Mouse (Mus musculus) brain, embryonic 14.5 days (tissue): ENCODE results near the gene Cmtr1. TPM values are rescaled to one million over a fixed set of nuclear protein-coding genes. Genes with fewer than 3 reads are reported as not detected.
"Not testable (repeated sequence)": the region's sequence is repeated elsewhere in the genome, so short reads cannot be mapped to it uniquely, and the experiment has no call there.

ENCODE experiments used
- DNase-seq: peaks from one replicate; pipeline ENCODE4 v3.0.0-alpha.2; 2011; ENCODE audit warnings: low read depth
- CTCF ChIP-seq: fragments of 200-500 bp; IDR thresholded peaks from 2 replicates; pipeline ENCODE4 v1.5.1; 2012; ENCODE audit warnings: inconsistent platforms, mild to moderate bottlenecking, moderate library complexity, borderline replicate concordance; ENCODE audit not compliant: insufficient read depth, insufficient read length; ENCODE audit errors: extremely low read depth
- POLR2A ChIP-seq: fragments of 200-500 bp; IDR thresholded peaks from 2 replicates; pipeline ENCODE4 v1.6.1; 2012; ENCODE audit warnings: mild to moderate bottlenecking, inconsistent platforms, borderline replicate concordance; ENCODE audit not compliant: poor library complexity, insufficient read depth, insufficient read length, severe bottlenecking; ENCODE audit errors: extremely low read depth
- polyA plus RNA-seq: library from polyadenylated mRNA; depleted of rRNA; stranded (reverse); fragments of >200 nt; gene quantifications from 2 replicates; pipeline ENCODE4 v1.2.3, GENCODE M21; 2012; rRNA removed

The Cmtr1 gene
- 57.2 and 59.1 TPM in 2 replicates for polyA plus RNA-seq

DNA sequence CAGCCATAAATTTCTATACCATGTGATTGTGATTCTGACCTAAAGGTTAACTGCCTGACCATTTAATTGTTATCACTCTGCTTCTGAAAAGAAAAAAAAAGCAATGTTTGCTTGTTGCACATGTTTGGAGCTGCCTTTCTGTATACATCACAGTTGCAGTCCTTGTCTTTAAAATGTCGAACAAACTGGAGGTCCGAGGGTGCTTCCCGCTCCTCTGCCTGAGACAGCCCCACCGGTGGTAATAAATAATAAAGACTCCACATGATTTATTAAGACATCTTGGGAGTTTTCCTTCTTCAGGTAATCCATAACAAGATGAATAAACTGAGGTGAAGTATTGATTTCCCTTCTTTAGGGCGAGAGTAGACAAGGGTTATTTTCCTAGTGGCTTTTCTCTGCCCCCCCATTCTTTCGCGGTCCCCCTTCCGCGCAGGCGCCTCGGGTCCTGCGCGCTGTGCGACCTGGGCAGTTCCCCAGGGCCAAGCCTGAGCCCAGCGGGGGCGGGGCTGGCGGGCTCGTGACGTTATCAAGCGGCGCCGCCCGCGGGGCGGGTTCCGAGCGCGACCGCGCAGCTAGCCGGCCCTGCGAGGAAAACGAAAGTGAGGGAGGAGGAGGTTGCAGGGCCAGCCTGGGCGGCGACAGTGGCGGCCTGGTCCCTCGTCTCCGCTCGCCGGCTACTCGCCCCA lies at the start of gene Cmtr1:
TSS of gene Cmtr1 (plus strand) at position 520 of the 686 bp plus-strand sequence.
- peak; percentile 96 for DNase-seq
- peak; percentile 83 for TF ChIP-seq POLR2A
- no peak for TF ChIP-seq CTCF

DNA sequence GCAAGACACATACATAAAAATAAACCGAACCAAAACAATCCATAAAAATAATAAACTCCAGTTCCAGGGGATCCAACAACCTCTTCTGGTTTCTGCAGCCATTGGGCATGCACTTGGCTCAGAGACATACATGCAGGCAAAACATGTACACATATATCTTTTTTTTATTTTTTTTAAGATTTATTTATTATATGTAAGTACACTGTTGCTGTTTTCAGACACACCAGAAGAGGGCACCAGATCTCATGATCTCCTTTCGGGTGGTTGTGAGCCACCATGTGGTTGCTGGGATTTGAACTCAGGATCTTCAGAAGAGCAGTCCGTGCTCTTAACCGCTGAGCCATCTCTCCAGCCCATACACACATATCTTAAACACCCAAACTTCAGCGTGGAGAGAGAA lies 46.9 kb upstream of the Cmtr1 start:
- not testable (repeated sequence) for DNase-seq

DNA sequence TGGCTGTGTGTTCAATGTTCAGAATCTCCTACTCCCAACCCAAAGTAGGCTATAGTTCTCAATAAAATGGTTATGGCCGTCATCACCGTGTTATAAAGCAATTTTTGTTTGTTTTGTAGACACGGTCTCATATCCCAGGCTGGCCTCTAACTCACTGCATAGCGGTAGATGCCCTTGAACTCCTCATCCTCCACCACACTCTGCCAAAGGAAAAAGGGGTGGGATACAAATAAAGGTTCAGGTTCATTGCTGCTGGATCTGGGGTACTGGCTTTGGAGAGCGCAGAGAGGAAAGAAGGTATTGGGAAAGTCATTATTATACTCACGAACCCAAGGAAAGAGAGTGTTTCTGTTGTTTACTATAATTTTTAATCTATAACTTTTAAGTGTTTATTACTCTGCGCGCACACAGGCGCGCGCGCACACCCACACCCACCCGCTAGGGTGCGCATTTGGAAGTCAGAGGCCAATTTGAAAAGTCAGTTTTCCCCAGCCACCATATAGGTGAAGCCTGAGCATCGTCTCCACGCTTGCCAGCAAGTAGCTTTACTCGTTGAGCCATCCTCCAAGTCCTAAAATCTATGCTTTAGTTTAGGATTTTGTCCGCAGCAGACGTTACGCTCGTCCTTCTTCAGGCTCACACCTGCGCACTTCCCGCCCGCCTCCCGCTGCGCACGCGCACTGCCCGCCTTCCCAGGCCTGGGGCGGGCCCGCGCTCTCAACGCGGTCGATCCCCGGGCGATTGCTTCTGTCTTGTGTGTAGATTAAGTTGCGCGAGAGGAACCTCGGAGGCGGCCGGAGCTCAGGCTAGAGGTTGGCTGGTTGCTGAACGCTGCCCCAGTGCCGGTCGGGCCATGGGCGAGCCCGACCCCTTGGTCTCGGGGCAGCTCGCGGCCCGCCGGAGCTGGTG lies 46.0 kb upstream of the Cmtr1 start, which contains the start of the genes Rnf8 and Gm28043:
TSS of gene Rnf8 (plus strand) at position 676 of the 909 bp plus-strand sequence.
TSS of gene Gm28043 (plus strand) at position 762 of the 909 bp plus-strand sequence.
- TF ChIP-seq POLR2A (peak; percentile 71; the same call in 1 of the 2 replicates), CTCF (peak; percentile 69; the same call in 1 of the 2 replicates)
- peak; percentile 98 for DNase-seq

DNA sequence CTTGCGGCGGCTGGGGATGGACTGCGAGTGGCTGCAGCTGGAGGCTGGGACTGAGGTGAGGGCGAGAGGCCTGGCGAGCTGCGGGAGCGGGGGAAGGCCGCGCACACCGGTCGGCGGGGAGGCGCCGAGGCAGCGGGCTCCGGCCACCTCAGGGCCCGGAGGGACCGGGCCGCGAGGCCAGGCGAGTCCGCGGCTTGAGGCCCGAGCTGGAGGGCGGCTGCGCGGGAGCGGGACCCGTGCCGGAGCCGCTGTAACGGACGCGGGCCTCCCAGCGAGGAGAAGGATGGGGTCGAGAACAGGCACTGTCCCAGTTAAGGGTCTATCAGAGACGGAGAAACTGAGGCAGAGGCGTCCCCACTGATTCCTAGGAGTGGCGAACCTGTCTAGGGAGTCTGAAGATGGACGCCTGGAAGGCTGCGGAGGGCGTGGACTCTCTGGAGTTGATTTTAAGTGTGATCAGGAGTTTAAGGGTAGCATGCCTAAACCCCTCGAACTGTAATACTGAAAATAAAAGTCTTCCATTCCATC lies 45.3 kb upstream of the Cmtr1 start:
- TF ChIP-seq CTCF (no peak), POLR2A (no peak)
- DNase-seq: peak; percentile 29

DNA sequence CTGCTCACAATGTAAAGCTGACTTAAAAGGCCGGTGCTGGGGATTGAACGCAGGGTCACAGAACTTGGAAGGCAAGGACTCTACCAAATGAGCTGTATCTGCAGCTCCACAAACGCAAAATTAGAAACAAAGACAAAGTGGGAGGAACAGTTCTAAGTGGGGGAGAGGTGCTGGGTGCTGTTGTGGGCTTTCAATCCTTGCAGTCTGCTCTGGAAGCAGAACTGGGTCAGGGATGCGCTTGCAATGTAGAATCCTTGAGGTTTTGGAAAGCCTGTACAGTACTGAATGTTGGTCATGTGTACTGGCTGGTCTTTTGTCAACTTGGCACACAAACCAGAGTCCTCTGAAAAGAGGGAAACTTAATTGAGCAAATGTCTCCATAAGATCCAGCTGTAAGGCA lies 44.8 kb upstream of the Cmtr1 start:
- DNase-seq: peak; percentile 66
- TF ChIP-seq CTCF (no peak), POLR2A (no peak)

DNA sequence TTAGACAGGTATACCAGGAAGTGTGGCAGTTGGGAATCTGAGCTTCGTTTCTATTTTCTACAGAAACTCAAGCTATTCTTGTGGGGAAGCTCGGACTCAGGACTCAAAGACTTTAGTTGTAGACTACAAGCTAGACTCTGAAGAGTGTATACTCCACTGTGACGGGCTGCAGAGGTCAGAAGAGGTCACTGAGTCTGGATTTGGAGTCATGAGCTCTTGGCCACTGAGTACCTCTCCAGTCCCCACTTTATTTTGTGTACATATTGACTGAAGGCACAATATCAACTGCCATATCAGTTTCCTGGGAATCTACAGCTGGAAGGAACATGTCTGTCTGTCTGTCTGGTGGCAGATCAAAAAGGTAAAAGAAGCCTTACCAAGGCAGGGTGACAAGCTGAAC lies 41.2 kb upstream of the Cmtr1 start:
- DNase-seq: no peak
- TF ChIP-seq CTCF: no peak
- TF ChIP-seq POLR2A: no peak

DNA sequence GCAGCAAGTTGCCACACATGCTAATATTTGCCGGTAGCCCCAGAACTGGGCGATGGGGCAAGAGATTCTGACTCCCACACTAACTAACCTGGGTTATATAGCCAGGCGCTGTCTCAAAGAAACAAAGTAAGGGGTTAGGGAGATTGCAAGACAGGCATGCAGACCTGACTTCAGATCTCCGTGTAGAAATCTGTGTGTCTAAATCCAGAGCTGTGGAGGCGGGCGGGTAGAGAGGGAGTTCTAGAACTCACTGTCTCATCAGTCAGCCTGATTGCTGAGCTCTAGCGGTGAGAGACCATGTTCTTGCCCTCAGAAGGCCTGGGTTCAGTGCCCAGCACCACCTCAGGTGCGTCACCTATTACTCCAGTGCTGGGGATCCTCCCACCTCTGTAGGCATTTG lies 36.9 kb upstream of the Cmtr1 start:
- TF ChIP-seq CTCF (no peak), POLR2A (no peak)
- DNase-seq: no peak

DNA sequence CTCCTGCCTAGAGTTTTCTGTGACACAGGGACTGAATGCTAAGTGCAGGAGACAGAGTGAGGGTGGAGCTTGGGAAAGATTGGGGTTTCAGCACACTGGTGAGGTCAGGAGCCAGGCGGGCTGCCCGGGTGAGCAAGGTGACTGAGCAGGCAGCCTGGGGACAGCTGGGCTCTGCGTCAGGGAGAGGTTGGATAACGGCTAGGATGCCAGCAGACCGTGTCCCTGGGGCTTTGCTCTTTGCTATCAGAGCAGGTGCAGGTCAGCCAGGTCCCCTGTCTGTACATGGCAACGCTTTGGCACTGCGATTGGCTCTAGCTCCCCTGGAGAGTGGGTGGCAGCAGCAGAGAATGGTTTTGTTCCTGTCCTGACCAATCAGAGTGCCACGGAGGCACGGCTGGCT lies 33.1 kb upstream of the Cmtr1 start:
- no peak for TF ChIP-seq CTCF
- no peak for TF ChIP-seq POLR2A
- no peak for DNase-seq

DNA sequence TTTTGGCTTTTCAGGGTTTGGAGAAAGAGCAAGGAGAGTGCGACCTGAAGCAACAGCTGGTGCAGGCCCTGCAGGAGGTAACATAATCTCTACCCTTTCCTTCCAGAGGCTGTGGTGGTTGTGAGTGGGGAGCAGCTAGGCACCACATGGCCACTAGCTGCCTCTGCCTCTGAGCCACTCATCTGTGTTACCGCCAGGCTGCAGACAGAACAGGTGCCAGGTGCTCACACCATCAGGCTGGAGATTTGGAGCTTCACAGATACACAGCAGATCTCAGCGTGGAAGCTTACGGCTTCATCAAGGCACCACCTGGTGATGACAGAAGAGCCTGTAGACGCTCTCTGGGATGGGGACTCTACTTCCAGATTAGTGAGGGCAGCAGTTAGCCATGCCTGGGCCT lies 31.4 kb upstream of the Cmtr1 start:
- TF ChIP-seq CTCF (no peak), POLR2A (no peak)
- DNase-seq: no peak

DNA sequence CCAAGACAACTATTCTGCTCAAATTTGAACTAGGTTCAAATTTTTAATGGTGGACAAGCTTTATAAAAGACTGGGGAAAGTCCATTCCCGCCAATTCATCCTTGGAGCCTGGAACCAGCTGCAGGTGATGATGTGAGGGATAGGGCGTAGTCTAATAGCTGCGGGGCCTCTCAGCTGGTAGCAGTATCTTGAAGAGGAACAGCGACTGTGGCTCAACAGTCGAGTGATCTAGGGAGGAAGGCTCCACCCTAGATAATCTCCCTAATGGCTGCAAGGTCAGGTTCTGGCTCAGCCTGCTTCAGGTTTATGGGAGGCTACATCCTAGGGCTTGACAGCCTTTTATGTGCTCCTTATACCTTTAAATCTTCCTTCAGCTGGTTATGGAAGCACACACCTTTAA lies 30.8 kb upstream of the Cmtr1 start:
- TF ChIP-seq CTCF: no peak
- no peak for TF ChIP-seq POLR2A
- no peak for DNase-seq

DNA sequence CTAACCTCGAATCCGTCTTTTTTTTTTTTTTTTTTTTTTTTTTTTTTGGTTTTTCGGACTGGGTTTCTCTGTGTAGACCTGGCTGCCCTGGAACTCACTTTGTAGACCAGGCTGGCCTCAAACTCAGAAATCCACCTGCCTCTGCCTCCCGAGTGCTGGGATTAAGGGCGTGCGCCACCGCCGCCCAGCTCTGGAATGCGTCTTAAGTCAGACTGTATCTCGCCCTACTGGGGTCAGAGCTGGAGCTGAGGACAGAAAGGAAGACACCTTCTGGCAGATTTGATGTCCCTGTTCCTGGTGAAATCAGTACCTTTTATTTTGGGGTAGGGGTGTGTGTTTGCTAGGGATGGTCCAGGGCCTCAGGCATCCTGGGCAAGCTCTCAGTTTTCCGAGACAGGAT lies 28.1 kb upstream of the Cmtr1 start:
- TF ChIP-seq POLR2A (no peak), CTCF (no peak)
- no peak for DNase-seq
